Mouse (Mus musculus) ES-Bruce4 (cell line): ENCODE results near the gene Coq8b.

ENCODE experiments used
- EP300 ChIP-seq: IDR thresholded peaks from 2 replicates; pipeline ENCODE4 v1.6.1; 2011; ENCODE audit warnings: low read depth, low read length; ENCODE audit not compliant: insufficient read depth
- POLR2A ChIP-seq: IDR thresholded peaks from one replicate; pipeline ENCODE4 v1.8.1; 2011; ENCODE audit warnings: low read length; ENCODE audit not compliant: insufficient read depth

- no peak for TF ChIP-seq EP300
- TF ChIP-seq POLR2A, result no peak
Observed at GRCm38 (mm10) chr7:27290555-27290954, 57.7 kb downstream of the Coq8b start.
